Mouse (Mus musculus) layer of hippocampus, adult 18-20 months (tissue): Measurements from ENCODE around the gene Lmo4. TPM values are rescaled to one million over a fixed set of nuclear protein-coding genes. Genes with fewer than 3 reads are reported as not detected.

ENCODE experiments used
- DNase-seq, 2 experiments: peaks; one replicate each; pipeline ENCODE4 v3.0.0; 2022; ENCODE audit warnings: low spot score in 2 of 2
- long read RNA-seq: library from polyadenylated mRNA; stranded (forward); transcript quantifications from one replicate; pipeline ENCODE4 v2.0.0, GENCODE M21; 2021
- total RNA-seq, 2 experiments: library from RNA; stranded (reverse); gene quantifications; 2 replicates each; pipeline ENCODE4 v1.2.3; 2021

Gene Lmo4
- 100 to 1,000 TPM; 224 to 225 TPM for total RNA-seq
- long read RNA-seq, transcript Lmo4-203 (5 exons, 1,417 nt) = minor isoform, 11 of 55 reads
- long read RNA-seq, transcript Lmo4-201 (5 exons, 1,669 nt) = major isoform, 23 of 55 reads
- long read RNA-seq, partial matches to known transcripts = 0 of 55 reads
- long read RNA-seq, other reads (novel, unspliced or antisense) = 19 of 55 reads

DNA sequence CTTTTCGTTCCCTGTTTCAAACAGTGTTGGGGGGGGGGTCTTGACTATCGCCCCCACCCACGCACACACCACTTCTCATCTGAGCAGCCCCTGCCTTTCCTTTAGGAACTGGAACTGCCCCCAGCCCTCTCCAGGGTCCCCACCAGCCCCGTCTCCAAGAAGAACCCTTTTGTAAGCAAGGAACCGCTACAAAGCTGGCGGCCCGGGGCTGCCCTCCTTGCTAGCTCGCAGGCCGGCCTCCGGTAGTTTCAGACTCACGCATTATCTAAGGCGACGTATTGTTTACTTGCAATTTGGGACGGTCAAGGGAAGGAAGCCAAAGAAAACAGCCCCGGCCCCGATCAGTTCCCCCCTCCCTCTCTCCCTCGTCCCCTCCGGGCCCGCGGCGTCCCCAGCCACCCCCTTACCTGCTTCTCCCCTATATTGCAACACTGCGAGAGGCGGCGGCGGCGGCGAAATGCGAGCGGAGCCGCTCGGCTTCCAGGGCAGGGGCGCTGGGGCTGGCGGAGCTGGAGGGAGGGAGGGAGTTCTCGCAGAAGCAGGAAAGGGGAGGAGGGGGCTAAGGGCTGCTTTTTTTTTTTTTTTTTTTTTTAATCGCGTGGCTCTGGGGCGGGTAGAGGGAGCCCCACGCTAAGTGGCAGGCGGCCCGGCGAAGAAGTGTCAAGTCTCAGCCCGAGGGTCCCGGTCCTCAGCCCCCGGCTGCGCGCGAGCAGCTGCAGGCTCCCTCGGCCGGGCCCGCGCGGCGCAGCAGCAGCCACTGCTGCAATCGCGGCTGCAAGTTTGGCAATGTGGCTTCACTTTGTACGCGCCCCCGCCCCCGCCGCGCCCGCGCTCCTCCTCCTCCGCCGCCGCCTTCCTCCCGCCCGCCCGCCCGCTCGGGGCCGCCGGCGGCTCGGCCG lies at the start of gene Lmo4:
Gene Lmo4, minus strand, starts transcription at position 808 of the 899 bp plus-strand sequence.
- DNase-seq = peak; percentile 58 to 85

DNA sequence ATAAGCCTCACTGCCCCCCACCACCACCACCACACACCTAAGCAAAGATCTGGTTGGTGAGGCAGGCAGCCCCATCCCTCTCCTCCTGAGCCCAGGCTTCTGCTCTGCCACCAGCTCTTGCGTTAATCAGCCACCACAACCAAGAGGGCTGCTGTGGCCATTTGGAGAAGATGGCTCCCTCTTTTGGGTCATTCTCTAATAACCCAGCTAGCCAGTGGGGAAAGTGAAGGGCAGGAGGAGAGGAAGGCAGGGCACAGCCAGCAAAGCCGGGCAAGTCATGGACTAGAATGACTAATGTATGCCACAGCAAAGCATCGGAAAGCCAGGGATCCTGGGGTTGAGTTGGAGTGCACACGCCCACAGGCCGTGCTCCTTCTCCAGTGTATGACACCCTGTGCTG lies 49.3 kb upstream of the Lmo4 start:
- no peak for DNase-seq

DNA sequence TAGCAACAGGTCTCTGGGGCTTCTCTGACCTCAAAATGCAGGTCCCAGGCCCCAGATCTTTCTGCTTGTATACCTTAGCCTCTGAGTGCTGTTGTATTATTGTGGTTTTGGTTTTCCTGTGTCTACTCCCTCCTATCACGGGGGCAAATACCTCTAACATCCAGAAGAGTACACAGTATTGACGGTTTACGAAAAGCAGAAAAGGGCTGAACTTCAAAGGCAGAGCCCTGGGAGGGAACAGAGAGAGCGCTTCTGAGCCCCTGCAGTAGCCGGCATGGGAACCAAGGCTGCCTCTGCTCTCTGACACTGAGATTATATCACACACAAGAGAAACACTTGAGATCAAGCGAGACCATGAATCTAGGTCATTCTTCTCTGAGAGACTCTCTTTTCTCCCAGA lies 48.0 kb upstream of the Lmo4 start:
- DNase-seq = no peak

DNA sequence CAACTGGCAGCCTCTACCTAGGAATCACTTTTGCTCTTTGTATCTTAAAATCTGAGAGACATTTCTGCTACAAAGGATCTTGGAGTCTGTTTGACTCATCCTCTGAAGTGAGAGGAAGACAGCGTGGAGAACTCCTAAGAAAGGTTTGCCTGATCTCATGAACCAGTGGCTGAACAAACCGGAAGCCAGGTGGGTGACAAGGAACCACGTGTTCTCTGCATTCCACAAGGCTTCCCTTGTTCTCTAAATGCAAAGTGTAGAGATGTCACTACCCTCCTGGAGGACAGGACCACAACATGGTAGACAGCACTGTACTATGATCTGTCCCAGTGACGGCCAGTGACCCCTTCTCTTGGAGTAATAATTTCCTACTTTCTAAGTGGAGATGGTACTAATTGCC lies 47.1 kb upstream of the Lmo4 start:
- DNase-seq = no peak

DNA sequence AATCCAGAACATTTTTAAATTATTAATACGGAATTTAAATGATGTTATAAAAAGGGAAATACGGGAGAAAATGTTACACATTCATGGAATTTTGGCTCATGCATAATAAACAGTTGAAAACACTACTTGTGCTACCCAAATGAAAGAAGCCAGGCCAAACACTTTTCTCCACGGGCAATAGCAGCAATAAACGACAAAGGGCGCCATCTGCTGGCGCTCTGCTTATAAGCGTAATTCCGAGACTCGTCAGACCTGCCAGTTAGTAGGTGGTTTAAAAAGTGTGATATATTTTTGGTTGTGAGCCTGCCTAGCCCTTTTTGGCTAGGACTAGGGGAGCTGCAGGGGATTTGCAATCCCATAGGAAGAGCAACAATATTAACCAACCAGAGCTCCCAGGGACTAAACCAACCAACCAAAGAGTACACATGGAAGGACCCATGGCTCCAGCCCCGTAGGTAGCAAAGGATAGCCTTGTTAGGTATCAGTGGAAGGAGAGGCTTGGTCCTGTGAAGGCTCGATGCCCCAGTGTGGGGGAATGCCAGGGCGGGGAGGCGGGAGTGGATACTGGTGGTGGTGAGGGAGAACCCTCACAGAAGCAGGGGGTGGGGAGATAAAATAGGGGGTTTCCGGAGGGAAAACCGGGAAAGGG lies 37.1 kb upstream of the Lmo4 start:
- DNase-seq = peak; percentile 52 to 91

DNA sequence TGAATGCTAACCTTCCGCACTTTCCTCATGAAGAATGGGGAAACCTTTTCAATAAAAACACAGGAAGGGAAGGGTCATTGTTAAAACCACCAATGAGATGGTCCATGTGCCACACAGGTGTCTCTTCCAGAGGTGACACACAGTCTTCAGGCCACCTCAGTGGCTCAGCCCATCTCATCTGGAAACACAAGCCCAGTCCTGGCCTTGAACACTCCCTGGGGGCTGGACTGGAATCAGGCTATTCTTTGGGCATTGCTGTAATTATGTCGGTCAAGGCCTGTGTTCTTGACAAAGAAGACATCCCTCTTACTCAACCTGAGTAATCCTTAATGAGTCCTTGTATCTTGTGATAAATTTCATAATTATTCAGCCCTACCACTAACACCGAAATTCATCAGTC lies 36.1 kb upstream of the Lmo4 start:
- no peak for DNase-seq

DNA sequence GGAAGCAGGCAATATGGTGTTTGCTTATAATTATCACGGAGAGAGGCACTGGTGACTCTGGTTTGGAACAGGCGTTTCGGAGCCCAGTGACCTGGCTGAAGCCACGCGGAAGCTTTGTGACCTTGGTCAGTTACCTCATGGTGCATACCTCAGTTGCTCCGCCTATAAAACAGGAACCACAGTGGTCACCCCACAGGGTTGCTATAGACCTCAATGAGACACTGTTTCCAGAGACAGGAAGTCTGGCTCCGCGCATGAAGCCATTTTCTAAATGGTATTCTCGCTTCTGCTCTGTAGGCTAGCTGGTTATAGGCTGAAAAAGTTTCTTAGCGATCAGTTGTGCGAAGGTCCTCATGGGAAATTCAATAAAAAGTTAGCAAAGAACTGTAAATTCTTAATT lies 33.5 kb upstream of the Lmo4 start:
- no peak for DNase-seq

DNA sequence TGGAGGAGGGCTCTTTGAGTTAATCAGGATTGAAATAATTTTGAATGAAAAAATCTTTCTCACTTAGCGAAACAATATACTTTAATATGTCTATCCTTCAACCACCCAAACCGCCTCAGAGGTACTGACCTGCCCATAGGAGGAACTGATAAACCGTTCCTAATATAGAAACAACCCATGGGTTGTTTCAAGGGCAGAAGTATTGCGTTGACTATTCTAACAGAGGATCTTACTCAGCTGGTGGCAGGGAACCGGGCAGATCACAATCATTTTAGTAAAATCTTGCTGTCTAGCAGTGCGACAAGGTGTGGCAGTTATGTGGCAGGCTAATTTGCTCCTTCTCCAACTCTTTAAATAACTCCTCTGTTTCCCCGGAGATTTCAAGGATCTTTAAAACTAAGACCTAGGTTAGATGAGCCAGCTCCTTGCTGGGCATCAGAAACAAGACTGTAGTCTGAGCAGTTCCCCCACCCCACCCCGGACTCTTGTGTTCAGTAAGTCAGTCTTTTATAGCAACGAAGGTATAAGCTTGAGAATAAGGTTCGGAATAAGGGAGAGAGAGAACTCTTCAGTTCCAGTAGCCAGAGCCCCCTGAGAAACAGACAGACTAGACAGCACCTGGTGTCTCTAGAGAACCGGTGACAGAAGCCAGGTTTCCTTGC lies 27.5 kb upstream of the Lmo4 start:
- DNase-seq = no peak

DNA sequence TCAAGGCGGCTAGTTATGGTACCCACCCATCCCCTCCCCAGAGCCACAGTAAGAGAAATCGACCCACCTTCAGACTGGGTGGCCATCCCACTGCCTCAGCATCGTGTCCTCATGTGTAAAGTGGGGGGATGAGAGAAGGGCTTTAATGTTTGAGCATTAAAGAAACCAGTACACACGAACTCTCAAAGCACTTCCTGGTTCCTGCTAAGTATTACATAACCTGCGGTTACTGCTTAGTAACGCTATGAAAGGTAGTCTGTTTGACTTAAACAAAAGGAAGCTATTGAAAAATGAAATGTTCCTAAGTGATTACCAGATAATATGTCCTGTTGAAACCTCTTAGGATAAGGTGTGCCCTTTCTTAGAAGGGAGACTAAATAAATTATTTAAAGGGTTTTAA lies 26.9 kb upstream of the Lmo4 start:
- DNase-seq = no peak

DNA sequence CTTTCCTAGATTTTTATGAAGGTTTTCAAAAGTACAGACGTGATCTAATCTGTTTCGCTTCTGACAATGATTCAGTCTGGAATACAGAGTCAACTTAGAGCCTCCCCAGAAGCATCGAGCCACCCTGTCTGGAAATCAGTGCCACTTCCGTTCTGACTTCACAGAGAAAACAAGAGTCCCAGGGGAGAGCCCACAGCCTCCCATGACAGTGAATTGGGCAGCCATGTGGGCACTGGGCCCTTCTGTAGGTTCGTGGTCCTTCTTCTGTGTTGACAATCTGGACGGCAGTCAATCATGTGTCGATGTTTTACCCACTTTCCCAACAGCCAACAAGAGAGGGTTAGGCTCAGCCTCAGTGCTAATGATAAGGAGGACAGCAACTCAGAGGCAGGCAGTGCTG lies 26.4 kb upstream of the Lmo4 start:
- no peak for DNase-seq

DNA sequence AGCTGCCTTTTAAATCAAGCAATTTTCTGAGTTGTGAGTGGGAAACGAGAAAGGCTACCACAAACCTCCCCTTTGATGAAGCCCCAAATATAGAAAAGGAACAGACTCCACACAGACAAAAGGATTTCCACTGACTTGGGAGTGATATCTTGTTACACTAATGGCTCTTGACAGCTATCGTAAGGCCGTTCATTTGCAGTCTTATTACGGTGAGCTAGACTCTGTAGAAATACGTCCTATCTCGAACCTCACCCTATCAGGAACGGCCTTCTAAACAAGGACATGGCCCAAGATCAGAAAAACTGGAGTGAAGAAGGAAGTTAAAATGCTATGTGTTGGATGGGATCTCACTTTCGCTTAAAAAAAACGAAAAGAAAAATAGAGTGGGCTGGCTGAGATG lies 25.0 kb upstream of the Lmo4 start:
- DNase-seq = no peak

DNA sequence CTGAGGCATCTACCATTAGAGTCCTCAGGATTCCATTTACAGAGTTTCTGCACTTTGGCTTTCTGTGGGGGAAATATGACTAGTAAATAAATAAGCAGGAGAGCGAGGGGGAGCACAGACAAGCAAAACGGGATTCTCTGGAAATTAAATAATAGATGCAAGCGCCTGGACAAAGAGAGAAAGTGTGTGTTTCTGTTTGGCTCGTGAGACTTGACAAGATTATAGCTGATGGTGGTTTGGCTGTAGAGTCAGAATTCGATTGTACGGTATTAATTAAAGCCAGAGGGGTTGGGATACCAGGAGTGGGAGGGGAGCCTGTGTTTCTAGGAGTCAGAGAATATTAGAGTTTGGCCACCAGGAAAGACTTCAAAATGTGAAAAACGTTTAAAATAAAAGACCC lies 24.3 kb upstream of the Lmo4 start:
- DNase-seq = no peak

DNA sequence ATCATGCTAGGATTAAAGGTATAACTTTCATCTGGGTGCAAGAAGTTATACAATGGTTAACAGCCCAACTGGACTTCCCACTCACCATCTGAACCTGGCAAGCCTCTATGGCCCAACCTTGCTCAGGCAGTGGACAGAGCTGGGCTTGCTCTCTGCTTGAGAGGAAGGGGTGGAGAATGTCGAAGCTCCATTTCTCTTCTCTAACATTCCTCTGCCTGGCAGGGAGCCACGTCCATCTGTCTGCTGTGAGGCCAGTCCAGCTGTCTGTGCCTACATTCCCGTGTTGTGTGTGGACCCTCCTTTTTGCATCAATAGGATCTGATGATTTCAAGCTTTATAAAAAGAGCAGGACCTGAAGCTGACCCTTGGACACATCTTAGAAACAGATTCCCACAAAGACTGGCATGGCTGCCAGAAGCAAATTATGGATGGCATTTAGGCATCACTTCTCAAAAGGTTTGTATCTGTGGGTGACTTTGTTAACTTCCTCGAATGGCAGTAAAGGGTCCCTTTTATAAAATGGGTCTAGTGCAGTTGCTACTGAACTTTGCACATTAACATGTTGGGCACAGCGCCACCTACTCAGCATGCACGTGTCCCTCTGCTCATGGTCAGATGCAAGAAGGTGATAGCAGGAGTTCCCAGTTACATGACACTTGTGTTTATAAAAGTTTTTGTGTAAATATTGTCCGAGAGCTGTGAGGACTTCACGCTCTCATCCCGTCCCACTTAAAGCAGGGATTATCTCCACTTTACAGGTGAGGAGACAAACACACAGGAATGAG lies 20.6 kb upstream of the Lmo4 start:
- no peak for DNase-seq

DNA sequence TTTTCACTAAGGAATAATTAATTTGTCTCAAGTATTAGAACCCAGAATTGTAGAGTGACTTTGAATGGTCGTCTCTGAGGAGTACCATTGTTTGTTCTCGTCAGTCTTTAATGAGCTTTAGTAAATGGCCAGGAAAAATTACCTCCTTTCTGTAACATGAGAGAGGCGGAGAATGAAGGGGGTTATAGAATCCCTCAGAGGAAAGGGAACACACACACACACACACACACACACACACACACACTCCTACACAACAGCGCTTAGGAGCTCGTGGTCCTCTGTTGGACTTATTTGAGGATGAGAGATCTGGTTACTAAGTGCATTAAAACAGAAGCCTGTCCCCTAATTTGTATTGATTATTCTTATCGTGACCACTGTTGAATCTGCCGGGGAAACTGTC lies 19.6 kb upstream of the Lmo4 start:
- no peak for DNase-seq

DNA sequence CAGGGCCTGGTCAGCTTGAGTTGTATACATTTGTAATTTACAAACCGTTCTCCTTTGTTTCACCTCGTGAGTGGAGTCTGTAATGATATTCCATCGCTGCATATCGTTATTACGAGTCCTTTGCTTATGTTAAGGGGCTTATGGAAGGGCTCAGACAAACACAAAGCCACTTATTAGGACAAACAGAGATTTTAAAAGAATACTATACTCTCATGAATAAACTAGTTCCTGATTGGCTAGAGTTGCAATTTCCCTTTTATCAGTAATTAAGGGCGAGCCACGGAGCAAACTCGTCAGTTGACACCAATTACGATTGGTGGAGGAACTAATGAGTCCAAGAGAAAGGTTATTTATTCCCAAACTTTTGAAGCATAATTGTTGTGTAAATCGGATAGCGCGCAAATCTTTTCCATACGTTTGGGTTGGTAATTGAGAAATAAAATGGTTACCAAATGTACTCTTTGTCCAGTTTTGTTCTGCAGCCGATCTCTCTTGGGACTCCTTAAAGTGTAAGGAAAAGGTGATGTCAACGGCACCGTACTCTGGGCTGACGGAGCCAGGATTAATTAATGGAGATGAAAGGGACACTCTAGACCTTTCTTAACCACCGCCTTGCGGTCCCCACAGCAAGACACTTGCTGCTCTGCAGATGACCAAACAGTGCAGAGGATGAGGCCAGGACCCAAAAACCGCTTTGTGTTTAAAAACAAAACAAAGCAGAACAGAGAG lies 18.5 kb upstream of the Lmo4 start:
- DNase-seq = no peak

DNA sequence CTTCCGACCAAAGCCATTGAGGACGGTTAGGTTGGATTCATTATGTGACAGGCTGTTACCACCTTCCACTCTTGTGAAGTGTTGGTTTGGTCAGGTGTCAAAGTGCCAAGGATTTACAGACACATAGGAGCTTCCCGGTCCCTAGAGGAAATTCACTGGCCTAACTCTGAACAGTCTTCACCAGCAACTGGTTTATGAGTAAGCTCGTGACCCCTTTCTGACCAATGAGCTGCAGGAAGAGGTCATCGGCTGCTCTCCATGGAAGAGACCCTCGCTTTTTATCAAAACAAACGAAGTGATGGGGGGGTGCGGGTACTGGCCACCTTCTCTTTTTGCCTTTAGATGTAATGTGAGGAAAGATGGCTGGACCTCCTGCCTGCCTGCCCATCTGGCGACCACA lies 17.4 kb upstream of the Lmo4 start:
- no peak for DNase-seq

DNA sequence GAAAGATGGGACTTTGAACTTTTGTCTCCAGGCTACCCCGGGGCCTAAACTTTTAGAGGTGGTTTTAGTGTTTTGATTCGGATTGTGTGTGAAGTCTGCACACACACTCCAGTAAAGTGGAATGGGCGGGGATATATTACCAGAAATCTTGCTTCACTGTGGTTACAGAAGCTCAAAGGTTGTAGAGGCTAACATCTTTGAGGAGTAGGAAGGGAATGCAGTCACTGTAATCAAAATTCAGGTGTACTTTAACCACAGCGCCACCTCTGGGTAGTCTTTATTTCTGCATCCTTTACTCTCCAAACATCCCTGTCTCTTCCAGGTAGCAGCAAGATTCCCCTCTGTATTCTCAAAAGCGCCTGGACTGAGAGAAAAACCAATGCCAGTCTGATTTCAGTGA lies 2.5 kb upstream of the Lmo4 start:
- peak in 1 of 2 experiments; percentile 72 for DNase-seq

DNA sequence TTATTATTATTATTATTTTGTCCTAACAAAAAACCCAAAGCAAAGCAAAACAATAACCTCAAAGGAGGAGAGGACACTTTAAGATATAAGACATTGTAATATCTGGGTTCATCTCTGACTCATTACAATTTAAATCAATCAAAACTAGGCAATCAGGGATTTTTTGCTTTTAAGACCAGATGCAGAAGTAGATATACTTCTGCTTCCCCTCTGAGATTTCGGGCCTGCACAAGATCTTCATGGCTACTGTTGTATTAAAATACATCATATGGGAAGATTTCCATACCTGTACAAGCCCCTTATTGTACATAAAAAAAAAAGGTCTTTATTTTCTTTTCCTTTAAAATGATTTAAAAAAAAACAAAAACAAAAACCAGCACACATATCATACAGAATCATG lies 1.9 kb upstream of the Lmo4 start:
- DNase-seq = no peak

DNA sequence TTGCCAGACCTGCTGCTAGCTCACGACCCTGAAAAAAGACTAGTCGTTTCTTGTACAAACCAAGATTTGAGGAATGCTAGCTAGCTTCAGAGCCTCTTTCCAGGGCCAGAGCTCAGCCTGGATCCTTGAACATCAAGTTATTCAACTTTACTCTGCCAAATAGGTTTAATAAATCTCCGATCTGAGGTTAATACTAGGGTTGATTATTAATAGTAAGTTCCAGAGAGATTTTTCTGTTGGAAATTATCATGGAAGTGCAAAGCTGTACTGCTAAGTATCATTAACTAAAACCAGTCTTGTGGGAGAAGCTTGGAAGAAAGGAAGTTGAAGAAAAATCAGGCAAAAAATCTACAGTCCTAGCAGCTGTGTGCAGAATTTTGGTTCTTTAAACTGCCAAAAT lies 1.2 kb upstream of the Lmo4 start:
- no peak for DNase-seq

DNA sequence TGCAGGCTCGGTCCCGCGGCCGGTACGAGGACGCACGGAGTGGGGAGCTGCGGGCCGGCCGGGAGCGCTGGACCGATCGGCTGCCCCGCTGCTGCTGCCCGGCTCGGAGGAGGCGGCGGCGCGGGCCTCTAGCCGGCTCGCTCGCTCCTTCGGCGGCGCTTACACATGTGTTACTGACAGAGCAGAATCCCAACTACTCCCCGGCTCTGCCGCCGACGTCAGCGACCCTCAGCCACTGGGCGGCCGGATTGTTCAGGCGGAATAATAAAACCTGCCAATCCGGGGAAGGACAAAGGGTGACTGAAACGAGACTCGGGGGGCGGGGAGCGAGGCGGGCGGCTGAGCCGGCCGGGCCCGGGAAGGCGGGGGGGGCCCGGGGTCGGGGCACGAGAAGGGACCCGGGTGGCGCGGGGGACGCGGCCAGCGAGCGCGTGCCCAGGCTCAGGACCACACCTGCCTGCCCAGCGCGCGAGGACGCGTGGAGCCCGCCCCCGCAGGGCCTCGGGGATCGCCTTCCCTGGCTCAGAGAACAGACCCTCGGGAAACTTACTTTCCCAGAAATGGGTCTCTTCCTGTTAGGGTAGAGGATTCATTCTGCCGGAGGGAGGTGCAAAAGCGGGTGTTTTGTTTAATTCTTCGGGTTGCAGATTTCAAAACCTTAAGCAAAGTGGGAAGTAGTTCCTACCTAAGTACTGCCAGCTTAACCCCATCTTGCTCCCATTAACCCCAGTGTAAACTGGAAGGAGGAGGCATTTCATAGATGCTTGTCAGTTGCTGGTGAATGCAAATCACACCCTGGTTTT lies 532 bp upstream of the Lmo4 start:
- peak; percentile 92 to 95 for DNase-seq
